Mouse (Mus musculus): ENCODE data around the gene Scimp.

Scimp gene

DNA sequence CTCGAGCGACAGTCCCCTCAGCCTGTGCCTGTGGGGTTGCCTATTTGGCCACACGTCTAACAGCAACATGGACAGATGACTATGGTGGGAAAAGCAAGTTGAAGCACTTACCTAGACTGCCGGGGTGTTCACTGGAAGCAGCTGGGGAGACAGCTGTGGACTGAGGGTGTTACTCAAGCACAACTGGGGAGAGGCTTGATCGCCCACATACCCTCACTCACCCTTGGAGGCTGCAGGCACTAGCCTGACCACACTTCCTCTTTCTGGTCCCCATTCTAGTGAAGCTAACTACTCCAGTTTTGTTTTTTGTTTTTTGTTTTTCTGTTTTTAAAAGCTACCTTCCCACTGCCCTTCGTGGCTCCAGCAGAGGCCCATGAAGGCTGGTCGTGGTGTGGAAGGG is at the start of gene Scimp:
TSS of gene Scimp (minus strand) at position 222 of the 400 bp plus-strand sequence.
- in situ Hi-C loops (cut with MboI, MseI), result loop anchor here (5.0 kb wide), 1 partner anchor 35 kb away; no protein-coding TSS in a partner anchor

DNA sequence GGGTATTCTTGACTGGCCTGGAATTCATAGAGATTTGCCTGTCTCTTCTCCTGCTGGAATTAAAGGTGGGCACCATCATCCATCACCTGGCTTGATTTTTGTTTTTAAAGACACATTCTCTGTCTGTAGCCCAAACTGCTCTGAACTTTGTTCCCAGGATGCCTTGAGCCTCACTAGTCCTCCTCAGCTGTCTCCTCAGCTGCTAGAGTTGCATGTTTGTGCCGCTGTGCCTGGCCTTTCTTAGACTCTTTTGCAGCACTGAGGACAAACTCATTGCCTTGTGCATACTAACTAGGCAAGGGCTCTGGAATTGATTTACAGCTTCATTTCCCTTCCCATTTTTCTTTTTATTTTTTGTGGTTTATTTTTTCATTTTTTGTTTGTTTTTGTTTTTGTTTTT is 48.0 kb upstream of the Scimp start:
- in situ Hi-C loops (cut with MboI, MseI), result no loop called here

- in situ Hi-C loops (cut with MboI, MseI), result no loop called here
Observed at GRCm38 (mm10) chr11:70846029-70846428, 33.6 kb upstream of the Scimp start.

GRCm38 (mm10) chr11:70845457-70845978 is 33.1 kb upstream of the Scimp start:
- in situ Hi-C loops (cut with MboI, MseI), result no loop called here

DNA sequence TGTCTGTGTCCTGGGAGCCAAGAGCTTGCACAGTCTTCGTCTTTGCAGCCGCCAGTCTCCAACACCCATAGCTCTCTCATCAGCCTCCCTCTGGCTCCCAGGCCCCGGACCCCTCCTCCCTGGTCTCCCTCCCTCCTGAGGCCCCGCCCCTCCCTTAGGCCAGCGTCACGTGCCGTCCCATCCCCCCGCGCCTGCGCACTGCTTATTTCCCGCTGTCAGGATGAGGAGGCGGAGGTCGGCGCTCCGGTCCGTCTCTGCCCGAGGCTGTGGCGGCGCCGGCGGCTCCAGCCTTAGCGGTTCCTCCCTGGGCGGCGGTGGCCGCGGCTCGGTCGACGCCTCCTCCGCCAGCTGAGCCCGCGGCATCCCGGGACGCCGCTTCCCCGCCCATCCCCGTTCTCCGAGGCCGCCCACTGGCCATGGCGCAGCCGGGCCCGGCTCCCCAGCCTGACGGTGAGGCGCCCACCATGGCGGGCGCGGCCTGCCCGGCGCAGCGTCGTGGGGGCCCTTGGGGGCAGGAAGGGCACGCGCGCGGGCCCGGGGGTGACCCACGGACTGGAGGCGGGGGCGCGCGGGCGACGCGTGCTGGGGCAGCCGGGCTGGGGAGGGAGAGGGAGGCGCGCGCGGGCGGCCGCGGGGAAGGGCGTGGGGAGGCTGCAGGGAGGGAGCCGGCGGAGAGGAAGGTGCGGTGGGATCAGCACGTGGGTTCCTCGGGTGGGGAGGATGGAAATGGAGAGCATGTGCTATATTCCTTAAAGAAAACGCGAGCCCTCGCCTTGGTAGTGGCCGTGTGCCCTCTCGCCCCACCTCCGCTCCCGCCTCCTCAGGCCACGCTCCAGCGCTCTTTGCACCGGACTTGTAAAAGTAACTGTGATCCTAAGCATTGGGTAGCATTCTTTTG is 32.4 kb upstream of the Scimp start, which contains the start of gene Rabep1:
TSS of gene Rabep1 (plus strand) at position 220 of the 898 bp plus-strand sequence.
- in situ Hi-C loops (cut with MboI, MseI), result no loop called here

DNA sequence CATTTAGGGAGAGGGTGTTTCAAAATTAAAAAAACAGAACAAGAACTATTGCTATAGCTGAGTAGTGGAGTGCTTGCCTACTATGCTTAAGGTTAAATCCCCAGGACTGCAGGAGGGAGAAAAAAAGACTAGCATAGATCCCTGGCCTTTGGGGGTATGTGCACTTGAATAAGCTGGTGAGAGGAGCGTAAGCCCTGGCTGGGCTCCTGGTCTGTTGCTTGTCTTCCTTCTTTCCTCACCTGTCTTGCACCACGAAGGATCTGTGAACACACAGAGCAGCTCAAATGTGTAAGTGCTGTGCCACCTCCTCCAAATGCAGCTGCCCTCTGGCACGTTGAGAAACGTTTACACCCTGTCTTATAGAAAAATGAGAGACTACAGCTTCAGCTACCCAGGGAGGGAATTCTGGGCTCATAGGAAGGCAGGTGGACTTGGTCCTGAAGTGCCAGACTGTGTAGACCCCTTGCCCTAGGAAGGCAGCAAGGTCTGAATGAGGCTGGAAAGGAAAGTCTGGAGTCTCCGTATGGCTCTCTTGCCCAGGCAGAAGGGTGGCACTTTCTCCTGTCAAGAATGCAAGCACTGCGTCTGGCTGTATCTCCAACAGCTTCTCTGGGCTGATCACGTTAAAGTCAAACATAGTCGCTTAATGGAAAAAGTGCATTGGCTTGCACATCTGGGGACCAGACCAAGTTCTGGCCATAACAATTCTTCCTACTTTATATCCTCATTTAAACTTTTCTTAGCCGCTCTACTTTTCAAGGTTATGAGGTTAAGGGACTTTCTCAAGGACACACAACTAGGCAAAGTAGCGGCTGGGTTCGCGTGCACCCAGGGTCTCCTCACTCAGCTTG is 31.5 kb upstream of the Scimp start:
- in situ Hi-C loops (cut with MboI, MseI), result no loop called here

GRCm38 (mm10) chr11:70842983-70843382 is 30.6 kb upstream of the Scimp start:
- in situ Hi-C loops (cut with MboI, MseI), result no loop called here

DNA sequence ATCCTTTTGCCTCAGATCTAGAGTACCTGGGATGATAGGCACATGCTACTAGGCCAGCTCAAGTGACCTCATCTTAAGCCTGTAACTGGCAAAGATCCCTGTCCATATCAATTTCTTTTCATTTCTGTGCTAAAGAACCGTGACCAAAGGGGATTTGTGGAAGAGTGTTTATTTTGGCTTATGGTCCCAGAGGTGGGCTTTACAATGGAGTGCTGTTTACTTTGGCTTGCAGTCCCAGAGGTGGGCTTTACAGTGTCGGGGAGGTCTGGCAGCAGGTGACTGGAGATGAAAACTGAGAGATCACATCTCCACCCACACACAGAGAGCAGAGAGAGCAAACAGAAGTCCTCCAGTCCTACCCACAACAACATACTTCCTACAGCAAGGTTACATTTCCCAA is 26.2 kb upstream of the Scimp start:
- in situ Hi-C loops (cut with MboI, MseI), result no loop called here

DNA sequence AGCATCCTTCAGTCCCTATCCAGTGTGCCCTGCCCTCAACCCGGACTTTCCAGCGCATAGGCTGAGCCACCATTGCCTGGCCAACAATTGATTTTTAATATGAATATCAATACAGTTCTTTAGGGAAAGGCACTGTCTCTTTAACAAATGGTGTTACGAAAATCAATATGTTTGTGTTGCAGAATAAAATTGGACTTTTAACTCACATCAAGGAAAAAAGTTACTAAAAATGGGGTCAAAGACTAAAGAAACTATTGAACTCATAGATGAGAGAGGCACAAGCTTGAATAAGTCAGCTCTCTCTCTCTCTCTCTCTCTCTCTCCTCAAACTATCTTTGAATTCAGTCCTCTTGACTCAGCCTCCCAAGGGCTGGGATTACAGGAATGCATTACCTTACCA is 24.6 kb upstream of the Scimp start:
- in situ Hi-C loops (cut with MboI, MseI), result no loop called here

DNA sequence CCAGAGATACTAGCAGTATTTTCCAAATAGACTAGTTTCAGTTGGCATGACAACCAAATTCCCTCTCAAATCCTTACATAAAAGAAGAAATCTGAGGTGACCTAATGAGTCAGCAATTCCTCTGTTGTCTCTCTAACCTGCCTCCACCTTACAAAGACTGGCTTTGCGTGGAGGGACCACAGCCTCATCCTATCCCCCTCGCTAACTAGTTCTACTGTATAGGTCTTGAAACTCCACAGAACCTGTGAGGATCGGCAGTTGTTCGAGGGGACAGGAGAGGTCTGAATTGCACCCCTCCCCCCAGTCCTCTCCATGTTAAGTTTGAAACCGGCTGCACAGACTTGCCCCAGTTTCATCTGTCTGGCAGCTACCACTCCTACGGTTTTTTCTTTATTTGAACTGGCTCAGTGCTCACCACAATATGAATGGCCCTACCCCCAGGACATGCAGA is 23.0 kb upstream of the Scimp start:
- in situ Hi-C loops (cut with MboI, MseI), result no loop called here

DNA sequence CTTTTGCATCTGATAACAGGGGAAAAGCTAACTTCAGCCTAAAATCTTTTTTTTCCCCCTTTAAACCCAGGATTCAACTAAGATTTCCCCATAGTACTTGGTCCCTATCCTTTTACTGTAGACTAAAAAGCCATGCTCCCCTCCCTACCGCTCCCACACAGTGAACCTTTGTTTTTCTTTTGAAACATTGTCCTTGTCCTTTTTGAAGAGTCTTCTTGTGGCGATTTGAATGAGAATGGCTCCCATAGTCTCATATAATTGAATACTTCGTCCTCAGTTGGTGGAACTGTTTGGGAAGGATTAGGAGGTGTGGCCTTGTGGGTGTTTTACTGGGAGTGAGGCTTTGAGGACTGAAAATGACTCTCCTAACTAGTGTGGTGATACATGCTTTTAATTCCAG is 21.4 kb upstream of the Scimp start:
- in situ Hi-C loops (cut with MboI, MseI), result no loop called here

DNA sequence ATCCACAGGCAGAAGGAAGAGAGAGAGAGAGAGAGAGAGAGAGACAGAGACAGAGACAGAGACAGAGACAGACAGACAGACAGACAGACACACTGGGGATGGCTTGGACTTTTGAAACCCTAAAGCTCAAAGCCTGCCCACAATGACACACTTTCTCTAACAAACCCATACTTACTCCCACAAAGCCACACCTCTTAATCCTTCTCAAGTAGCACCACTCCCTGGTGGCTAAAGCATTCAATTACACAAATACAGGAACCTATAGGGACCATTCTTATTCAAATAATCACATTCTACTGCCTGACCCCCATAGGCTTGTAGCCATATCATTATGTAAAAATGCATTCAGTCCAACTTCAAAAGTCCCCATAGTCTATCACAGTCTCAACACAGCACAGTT is 21.0 kb upstream of the Scimp start:
- in situ Hi-C loops (cut with MboI, MseI), result no loop called here

DNA sequence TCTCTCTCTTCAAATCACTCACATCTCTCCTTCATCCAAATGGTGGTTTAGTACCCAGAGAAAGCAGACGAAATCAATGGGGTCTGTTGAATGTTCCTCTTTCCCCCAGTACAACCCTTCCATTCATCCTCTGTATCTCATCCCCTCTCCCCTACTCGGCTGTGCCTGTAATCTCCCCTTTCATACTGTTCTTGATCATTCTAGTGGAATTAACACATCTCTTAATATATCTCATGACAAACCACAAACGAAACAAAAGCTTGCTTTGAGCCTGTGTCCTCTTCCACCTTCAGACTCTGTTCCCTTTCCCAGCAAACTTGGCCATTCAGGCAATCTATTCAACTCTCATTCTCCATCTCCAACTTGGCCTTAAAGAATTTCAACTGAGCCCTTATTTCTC is 18.8 kb upstream of the Scimp start:
- in situ Hi-C loops (cut with MboI, MseI), result no loop called here

DNA sequence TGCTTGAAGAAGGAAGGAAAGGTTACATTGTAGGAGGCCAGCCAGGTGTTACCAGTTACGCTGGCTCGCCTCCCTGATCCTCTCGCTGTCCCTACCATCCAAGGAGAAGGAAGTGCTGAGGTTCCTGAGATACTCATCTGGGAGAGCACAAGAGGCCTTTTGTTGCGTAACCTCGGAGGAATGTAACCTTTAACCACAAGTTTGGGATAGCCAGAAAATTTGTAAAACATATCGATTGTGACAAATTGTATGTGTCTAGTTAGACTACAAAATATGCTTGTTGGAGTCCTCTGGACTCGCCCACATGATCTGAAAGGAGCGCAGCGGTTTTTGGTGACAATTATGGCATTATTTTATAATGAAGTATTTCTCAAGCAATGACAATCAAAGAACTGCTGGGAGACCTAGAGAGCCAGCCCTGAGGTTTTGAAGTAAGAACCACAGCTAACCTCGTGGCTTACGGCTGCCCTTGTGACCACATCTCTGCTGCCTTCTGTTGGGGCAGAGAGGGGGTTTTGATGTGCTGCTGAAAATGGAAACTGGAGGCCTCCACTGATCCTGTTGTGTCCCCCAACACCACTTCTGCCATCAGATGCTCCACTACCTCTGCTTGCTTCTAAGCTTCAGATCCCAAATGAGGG is 16.7 kb upstream of the Scimp start:
- in situ Hi-C loops (cut with MboI, MseI), result no loop called here

- in situ Hi-C loops (cut with MboI, MseI), result no loop called here
Observed at GRCm38 (mm10) chr11:70826207-70826606, 13.8 kb upstream of the Scimp start.

- in situ Hi-C loops (cut with MboI, MseI), result no loop called here
Observed at GRCm38 (mm10) chr11:70821728-70822591, 9.6 kb upstream of the Scimp start.

DNA sequence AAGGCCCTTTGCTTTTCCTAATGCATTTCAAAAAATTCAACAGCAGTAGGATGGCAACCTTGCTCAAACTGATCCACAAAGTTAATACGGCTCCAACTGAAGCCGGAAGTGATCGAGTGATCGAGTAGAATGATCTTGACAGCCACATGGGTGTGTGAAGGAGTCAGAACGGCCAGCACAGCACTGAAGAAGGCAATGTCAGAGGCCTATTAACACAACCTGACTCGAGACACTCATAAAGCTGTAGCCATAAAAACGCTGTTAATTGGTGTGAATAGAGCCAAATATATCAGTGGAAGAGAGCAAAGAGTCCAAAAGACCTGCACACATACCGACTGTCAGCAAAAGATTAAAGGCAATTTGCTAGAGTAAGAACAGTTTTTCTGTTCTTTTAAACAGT is 7.7 kb upstream of the Scimp start:
- in situ Hi-C loops (cut with MboI, MseI), result no loop called here

- in situ Hi-C loops (cut with MboI, MseI), result no loop called here
Observed at GRCm38 (mm10) chr11:70816770-70817169, 4.4 kb upstream of the Scimp start.

DNA sequence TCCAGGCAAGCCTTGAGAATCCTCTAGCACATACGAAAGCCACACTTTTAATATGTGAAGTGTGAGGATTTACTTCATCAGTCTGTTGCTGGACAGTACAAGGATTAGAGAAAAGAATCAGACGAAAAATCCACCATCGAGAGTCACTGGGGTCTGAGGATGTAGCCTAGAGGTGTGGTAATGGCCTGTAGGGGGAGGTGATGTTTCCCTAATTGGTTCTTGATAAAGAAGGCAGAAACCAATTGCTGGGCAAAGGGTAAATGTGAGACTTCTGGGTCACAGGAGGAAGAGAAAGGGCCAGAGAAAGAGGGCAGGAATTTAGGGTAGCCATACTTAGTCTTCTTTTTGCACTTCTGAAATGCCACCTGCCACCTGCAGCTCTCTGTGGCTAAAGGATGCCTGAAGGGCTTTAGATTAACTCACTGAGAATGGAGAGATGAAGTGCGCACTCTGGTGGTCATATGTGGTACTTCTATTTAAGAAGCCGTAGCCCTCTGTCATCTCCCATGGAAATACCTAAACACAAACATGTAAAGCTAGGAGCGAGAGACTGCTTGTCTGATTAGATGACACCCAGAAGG is 3.2 kb upstream of the Scimp start:
- in situ Hi-C loops (cut with MboI, MseI), result no loop called here

GRCm38 (mm10) chr11:70815071-70815470 is 2.7 kb upstream of the Scimp start:
- in situ Hi-C loops (cut with MboI, MseI), result no loop called here
